Mouse (Mus musculus) left cerebral cortex, postnatal 10 days (tissue): ENCODE results near the gene Gm20388. TPM values are rescaled to one million over a fixed set of nuclear protein-coding genes. Genes with fewer than 3 reads are reported as not detected.
"Not testable (repeated sequence)": the region's sequence is repeated elsewhere in the genome, so short reads cannot be mapped to it uniquely, and the experiment has no call there.

Experiments
- DNase-seq, 2 experiments: peaks; one replicate each; pipeline ENCODE4 v3.0.0; 2021 to 2022; ENCODE audit warnings: low spot score in 2 of 2, mixed read lengths in 1 of 2; ENCODE audit errors: extremely low spot score in 1 of 2
- intact Hi-C: fragments of 180-260 bp; cut with DNase I; formaldehyde crosslinking; loops from one replicate; pipeline ENCODE4 v1.15.1; 2025
- total RNA-seq, 2 experiments: library from RNA; stranded (reverse); gene quantifications; 2 replicates each; pipeline ENCODE4 v1.2.3; 2021

Gene Gm20388
- total RNA-seq, 2 experiments from 2014 or later = 4.4 to 9.0 TPM

DNA sequence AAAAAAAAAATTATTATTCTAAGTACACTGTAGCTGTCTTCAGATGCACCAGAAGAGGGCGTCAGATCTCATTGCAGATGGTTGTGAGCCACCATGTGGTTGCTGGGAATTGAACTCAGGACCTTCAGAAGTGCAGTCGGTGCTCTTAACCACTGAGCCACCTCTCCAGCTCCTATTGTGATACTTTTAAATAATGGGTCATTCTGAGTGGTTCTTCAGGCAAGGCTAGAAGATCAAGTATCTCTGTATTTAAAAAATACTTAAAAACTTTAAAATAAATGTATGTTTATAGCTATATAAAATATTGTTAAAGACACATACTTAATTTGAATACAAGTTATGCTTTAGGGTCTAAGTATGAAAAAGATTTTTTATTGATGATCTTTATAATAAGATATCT is 4115.6 kb downstream of the Gm20388 start:
- DNase-seq, intact Hi-C loops: not testable (repeated sequence)

DNA sequence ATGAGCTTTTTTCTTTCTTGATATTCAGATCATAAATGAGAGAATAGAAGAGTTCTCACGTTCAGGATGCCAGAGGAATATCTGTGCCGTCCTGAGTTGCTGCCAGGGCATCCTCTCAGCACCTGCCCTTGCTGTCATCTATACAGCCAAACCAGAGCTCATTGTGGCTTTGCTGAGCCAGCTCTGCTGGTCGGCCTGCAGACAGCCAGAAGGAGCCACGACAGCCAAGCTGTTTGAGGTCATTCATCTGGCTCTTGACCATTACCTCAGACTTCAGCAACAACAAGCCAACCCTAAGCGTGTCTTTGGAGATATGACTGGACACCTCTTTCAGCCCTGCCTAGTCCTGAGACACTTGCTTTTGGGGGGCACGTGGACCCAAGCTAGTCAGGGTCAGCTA is 4117.2 kb downstream of the Gm20388 start:
- no peak for DNase-seq
- intact Hi-C loops = no loop called here

DNA sequence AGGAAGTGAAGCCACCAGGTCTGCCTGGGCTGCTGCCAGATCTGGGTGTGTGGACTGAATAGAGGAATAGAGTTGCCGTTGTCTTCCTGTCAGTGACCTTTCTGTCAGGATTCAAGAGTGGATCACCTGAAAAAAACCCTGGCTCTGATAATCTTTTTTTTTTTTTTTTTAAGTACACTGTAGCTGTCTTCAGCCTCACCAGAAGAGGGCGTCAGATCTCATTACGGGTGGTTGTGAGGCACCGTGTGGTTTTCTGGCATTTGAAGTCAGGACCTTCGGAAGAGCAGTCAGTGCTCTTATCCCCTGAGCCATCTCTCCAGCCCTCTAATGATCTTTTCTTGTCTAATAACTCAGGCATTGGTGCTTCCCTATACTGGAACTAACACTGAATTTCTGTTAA is 4122.8 kb downstream of the Gm20388 start:
- intact Hi-C loops = no loop called here
- DNase-seq = no peak

DNA sequence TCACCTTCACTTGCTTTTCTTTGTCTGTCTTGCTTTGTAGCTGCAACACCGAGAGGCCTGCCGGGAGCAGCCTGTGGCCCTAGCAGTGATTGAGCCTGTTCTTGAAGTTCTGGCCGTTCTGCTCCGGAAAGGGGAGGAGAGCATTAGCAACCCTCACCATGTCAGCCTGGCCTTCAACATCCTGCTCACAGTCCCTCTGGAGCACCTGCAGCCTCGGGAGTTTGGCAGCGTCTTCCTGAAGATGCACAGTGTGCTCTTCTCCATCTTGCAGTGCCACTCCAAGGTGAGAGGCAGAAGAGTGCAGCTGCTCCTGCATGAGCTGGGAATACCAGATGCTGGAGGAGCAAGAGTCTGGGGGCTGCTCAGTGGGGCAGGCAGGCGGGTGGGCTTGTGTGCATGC is 4127.5 kb downstream of the Gm20388 start:
- intact Hi-C loops = no loop called here
- no peak for DNase-seq

DNA sequence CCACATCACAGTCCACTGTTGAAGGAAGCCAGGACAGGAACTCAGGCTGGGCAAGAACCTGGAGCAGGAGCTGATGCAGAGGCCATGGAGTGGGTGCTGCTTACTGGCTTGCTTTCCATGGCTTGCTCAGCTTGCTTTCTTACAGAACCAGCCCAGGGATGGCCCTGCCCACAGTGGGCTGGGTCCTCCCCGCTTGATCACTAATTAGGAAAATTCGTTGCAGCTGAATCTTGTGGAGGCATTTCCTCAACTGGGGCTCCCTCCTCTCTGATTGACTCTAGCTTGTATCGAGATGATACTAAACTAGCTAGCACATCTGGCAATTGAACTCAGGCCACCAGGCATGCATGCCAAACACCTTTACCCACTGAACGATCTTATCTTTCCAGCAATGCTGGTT is 4128.7 kb downstream of the Gm20388 start:
- intact Hi-C loops = no loop called here

DNA sequence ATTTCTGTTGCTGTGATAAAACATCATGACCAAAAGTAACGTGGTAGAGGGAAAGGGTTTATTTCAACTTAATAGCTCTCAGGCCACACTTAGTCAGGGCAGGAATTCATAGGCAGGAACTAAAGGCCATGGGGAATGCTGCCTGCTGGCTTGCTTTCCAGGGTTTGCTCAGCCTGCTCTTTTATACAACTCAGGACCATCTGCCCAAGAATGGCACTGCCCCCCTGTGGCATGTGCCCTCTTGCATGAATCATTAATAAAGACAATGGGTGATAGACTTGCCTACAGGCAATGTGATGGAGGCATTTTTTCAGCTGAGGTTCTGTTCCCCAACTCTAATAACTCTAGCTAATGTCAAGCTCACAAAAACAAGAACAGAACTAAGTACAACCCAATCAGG is 4131.6 kb downstream of the Gm20388 start:
- intact Hi-C loops = no loop called here
- DNase-seq = no peak

More for the DNA sequence above, 4128.7 kb downstream of the Gm20388 start:
- DNase-seq = no peak

DNA sequence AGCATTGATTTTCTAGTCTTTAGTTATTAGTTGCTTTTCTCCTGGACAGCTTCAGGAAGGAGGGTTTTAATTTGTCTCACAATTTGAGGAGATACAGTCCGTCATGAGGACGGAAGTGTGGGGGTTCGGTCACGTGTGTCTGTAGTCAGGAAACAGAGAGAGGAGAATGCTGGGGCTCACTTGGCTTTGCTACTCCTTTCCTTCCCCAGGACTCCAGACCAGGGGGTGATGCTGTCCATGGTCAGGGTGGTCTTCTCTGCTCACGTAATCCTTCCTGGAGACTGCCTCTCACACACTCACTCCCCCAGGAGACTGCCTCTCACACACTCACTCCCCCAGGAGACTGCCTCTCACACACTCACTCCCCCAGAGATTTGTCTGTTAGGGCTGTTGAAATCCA is 4133.8 kb downstream of the Gm20388 start:
- intact Hi-C loops = no loop called here
- DNase-seq = no peak

DNA sequence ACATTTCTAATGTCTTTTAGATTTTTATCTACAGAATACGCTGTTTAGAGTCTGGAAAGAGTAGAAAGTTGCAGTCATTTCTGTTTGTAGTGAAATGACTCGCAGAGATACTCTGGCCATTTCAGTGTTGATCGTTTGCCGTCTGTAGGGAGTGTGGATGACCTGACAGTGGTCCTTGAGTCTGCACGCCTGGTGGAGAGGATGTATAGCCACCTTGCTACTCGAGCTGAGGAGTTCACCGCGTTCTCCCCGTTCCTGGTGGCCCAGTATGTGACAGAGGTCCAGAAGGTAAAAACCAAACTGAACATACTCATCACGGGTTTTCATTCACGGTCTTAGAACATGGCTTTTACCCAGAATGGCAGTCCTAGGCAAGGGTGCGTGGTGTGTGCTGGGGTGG is 4134.3 kb downstream of the Gm20388 start:
- intact Hi-C loops = no loop called here

DNA sequence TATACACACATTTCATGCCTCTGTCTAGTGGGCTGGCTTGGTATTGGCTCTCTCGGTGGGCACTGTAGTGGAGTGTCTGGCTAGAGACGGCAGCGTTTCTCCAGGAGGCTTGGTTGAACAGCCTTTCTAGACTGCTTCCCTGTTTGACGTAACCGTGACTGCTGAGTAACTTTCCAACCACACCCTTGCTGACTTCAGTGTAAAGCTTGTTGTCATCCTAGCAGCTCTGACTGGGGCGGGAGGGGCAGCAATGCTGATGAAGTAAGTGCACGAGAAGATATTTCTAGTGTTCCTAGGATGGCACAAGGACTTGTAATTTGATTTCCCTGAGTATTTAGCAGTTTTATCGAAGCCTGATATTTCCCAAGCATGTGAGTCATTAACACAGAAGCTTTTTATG is 4135.2 kb downstream of the Gm20388 start:
- no peak for DNase-seq
- intact Hi-C loops = no loop called here

More for the DNA sequence above, 4134.3 kb downstream of the Gm20388 start:
- no peak for DNase-seq

DNA sequence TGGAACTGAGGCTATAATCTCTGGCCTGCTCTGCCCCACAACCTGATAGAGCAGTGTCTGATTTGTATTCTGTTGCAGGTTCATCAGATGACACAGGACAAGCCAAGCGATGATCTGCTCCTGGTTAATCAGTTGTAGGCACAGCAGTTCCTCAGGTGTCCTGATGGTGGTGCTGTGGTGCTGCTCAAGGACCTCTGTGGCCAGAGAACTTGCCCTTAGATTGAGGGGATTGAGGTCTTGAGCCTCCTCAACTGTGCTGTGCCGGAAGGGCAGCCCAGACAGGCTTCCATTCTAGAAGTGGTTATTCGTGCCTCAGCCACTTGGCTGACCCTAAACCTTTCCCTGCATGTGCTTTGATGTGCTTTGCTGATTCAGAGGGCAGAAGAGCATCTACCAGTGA is 4141.5 kb downstream of the Gm20388 start:
- intact Hi-C loops = loop anchor here (1.0 to 5.0 kb wide), 2 partner anchors 180 to 297 kb away; partner anchors contain the start of gene Galnt2
- peak; percentile 61 to 68 for DNase-seq

DNA sequence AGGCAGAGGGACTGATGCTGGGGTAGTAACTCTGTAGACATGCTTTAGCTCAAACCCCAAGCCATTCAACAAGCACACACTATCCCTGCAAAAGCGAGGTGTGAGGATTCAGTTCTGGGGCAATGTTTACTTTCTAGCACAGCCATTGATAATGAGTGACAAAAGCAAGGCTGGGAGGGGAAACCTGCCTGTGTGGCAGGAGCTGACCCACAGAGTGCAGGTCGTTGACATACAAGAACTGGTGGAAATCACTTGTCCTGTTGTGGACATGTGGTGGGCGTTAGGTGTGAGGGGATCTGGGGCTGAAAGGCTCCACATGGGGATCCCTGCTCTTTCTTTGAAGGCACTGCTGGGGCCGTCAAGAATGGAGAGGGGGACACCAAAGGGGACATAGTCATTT is 4141.9 kb downstream of the Gm20388 start:
- intact Hi-C loops = loop anchor here (1.0 to 5.0 kb wide), 2 partner anchors 180 to 297 kb away; partner anchors contain the start of gene Galnt2
- DNase-seq = no peak

DNA sequence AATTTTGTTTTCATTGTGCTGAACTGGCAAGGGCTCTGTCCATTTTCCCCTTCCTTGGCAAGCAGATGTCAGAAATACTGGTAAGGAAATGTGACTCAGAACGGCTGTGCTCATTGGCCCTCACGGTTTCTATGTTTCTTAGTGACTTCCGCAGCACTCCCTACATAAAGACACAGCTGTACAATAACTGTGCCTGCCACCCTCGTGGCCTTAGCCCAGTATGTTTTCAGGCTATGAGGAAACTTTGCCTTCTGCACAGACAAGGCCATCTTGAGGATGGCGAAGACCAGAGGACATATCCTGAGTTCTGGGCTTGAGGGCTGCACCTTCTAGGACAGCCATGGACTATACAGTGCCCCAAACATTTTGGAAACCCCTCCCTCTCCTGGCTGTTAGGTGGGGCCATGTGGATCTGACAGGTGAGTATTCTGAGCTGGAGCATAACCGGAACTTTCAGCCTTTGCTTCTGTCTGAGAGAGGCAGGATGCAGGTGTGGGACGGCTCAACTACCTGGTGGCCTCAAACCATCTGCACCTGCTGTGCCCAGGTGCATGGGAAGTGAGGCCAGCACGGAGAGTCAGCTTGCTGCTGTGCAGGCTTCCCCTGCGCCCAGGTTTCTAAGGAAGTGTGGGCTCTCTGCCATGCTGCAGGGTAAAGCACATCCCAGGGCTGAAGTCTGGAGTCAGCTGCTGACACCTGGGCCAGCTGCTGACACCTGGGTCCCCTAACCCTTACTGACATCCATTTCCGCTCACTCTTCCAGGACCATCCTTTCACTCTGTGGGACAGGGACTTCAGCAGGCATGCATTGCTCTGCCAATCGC is 4146.4 kb downstream of the Gm20388 start:
- no peak for DNase-seq
- intact Hi-C loops = no loop called here

DNA sequence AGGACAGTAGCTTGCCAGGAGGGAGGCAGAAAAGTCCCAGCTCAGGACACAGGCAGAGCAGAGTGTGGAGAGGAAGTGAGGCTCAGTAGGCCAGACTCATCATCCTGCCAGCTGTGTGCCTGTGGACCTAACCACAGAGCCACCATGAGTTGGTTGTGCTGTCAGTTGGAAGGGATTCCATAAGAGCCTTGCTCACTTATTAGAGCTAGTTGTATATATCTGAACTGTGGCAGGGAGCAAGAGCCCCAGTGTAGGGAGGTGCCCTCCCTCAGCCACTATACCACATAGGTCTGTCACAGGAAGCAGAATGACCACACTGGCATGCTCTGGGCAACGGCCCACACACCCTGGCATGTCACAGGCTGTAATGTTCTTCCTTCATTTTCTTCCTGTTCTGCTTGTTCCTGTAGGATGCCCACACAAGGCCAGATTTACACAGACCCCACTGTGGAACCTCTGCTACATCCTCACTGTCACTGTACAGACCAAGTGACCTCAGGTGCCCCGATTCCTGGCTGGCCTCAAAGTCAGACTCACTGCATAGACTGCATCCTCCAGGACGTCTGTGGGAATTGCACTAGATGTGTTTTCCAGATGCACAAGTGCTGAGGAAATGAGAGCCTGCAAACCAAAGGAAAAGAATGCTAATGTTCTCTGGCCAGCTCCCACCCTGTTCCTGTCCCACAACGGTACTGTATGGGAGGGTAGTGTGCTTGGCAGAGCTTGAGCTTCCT is 4155.9 kb downstream of the Gm20388 start:
- intact Hi-C loops = no loop called here
- no peak for DNase-seq

DNA sequence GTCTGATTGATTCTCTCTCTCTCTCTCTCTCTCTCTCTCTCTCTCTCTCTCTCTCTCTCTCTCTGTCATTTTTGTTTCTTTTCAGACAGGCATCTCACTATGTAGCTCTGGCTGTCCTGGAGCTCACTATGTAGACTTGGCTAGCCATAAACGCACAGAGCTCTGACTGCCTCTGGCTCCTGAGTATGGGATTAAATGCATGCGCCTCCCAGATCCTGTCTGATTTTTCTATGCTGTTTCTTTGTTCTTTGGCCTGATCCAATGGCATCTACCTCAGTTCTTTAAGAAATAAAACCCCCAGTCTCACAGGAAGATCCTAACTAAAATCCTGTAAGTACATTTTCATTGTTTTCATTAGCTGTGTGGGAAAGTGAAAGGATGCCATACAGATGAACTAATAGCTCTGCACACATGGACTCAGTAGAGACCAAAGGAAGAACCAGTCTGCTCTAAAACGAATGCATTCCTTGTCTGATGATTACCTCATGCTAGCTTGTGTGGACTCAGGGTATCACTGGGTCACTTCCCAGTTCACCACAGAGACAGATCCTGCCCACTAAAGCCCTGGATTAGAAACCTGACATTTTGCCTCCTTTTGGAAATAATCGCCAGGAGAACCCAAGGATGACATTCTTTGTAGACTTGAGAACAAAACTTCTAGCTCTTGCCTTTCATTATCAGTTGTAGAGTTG is 4156.6 kb downstream of the Gm20388 start:
- DNase-seq = no peak
- intact Hi-C loops = no loop called here

DNA sequence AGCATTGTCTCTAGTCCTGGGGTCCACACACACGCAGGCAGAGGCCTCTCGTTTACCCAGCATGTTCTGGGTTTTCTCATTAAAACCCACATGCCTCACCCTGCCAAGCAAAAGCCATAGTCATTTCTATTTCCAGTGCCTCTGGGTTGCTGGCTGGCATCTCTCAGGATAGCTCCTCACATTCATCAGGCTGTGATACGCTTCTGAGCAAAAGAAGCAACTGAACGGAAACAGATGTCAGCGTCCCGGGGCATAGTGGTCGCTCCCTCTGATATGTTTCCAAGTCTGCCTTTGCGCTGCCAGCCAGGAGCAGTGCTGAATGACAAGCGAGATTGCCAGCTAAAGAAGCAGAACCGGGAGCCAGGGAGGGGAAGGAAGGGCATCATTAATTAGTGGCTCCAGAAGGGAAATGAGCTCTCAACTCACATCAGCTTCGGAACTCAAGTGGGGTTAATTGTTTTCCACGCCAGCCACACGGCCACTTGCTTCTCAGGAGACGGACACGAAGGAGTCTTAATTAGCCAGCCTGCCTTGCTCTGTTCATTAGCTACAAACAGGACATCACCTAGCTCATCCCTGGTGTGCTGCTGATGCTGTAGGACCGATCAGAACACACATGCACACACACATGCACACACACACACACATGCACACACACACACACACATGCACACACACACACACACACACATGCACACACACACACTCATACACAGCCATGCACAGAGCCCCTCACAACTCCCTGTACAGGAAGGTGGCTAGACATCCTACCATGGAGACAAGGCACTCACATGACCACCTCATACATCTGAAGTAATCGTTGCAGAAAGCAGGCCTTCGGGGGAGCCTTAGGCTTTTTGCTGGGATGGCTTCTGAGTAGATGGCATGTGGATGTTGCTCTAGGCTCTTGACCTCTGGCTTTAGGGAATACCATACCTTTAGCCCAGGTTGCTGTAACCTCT is 4160.0 kb downstream of the Gm20388 start:
- peak in 1 of 2 experiments; percentile 55 for DNase-seq
- intact Hi-C loops = no loop called here

DNA sequence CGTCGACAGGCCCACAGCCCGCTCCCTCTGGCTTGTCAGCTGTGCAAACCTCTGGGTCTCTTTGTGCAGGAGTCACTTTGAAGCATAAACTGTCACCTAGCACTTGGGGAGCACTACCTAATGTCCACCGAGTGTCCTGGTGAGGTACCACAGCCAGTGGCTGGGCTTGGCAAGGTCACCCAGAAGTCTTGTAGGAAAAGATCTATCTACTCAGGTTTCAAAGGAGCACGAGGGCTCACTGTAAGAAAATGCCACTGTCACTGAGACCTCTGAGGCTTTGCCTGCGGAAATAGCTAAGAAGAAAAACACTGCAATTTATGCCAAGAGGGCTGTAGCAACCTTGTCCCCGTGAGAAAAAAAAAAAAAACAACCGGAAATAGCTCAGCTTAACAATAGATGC is 4165.3 kb downstream of the Gm20388 start:
- intact Hi-C loops = no loop called here
- DNase-seq = no peak

DNA sequence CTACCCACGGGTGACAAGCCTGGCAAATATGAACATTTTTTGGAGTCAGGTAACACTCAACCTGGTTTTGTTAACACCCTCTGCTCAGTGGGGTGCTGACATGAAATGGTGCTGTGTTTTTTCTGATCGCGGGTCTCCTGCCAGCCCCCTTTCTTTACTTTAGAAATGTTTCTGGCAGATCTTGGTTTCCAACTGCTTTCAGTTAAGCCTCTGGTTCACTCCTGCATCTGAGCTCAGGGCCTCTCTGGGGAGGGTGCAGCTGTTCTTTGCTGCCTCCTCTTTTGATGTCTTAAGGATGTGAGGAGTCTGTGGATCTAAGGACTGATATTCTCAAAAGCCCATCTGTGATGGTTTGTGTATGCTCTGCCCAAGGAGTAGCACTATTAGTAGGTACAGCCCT is 4165.8 kb downstream of the Gm20388 start:
- no peak for DNase-seq
- intact Hi-C loops = no loop called here

DNA sequence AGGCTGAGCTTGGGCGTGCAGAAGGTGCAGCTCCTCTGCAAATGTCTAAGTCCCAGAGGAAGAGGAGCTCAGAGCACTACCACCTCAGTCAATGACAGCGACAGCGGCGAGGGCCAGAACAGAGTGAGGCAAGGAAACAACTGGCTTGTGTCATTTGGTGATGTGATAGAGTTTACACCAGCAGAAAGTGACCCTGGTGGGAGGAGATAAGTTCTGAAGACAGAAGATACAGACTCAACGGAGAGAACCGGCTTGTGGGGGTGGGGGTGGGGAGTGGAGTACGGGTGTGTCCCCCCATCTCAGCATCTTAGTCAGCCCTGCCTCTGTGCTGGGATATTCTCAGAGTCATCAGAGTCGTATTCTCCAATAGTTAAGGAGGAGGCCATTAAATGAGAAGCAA is 4166.7 kb downstream of the Gm20388 start:
- intact Hi-C loops = no loop called here
- DNase-seq = no peak
